Mouse (Mus musculus): ENCODE results near the gene Rpusd1.

DNA sequence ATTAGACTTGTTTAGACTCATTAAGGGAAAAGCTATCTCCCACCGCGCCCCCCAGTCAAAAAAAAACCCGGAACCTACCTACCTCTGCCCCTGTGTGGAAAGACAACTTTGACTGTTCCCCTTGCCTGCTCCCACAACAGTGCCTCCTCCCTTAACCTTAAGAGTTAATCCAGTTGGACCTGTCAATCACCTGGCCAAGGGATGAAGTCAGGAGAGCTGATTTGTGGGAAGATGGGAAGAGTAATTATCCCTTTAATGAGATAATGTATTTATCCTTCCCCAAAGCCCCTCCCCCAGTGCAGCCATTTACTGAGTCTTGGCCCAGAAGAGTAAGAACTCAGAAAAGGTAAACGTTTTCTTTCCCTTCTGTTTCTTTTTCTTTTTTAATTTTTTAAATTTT, 38.5 kb upstream of the Rpusd1 start:
- TF ChIP-seq MXI1 (IDR thresholded peaks at IDR 0.05; ENCODE audit: low read depth, low read length) (no peak), POLR2A (IDR thresholded peaks at IDR 0.05; ENCODE audit: control insufficient read depth in 1 of 2, insufficient read depth in 1 of 2, low read depth in 1 of 2, low read length in 2 of 2, poor library complexity in 1 of 2) (no peak), GATA1 (IDR thresholded peaks at IDR 0.05; ENCODE audit: low read depth, low read length) (no peak), BHLHE40 (IDR thresholded peaks at IDR 0.05; ENCODE audit: borderline replicate concordance, low read depth, low read length) (no peak), CTCF (IDR thresholded peaks at IDR 0.05 in 2 of 3, conservative IDR thresholded peaks at IDR 0.05 in 1 of 3; ENCODE audit: control insufficient read depth in 1 of 3, insufficient read depth in 1 of 3, low read depth in 2 of 3, low read length in 3 of 3, poor library complexity in 1 of 3, severe bottlenecking in 1 of 3) (no peak)

Data from MEL (cell line).